Mouse (Mus musculus) heart, postnatal 0 days (tissue): ENCODE measurements around the gene Cers6.

Source experiments
- CTCF ChIP-seq: IDR thresholded peaks from 2 replicates; pipeline ENCODE4 v1.5.1; 2016; ENCODE audit warnings: antibody characterized with exemption, control low read depth, low read depth
- EP300 ChIP-seq: IDR thresholded peaks from 2 replicates; pipeline ENCODE4 v1.6.1; 2016; ENCODE audit warnings: antibody characterized with exemption, low read depth

DNA sequence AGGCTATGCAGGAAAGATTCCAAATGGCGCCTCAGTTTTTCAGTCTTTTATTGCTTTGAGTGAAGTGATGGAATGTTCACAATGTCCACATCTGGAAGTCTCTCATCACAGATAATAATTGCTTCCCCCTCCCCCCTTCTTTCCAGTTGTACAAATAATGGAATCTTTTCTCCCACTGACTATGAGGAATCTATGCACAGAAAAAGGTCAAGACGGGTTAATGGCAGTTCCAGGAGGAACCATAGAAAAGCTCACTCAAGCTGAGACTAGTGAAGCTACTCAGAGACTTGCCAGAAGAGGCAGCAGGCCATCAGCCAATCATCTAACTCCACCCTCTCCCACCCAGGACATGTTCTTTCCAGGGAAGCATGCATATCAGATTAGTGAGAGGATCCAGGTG, 46.8 kb upstream of the Cers6 start:
- TF ChIP-seq CTCF (no peak), EP300 (no peak)
